Mouse (Mus musculus) C2C12 (cell line): Measurements from ENCODE around the gene Cby3. TPM values are rescaled to one million over a fixed set of nuclear protein-coding genes. Genes with fewer than 3 reads are reported as not detected.

Source experiments
- H3K27me3 ChIP-seq: one replicate; pipeline ENCODE4 v1.6.1; 2011; ENCODE audit not compliant: control insufficient read depth, insufficient read depth, insufficient read length
- H3K36me3 ChIP-seq: one replicate; pipeline ENCODE4 v1.6.1; 2011; ENCODE audit not compliant: control insufficient read depth, insufficient read depth
- H3K4me3 ChIP-seq: one replicate; pipeline ENCODE4 v1.5.1; 2011; ENCODE audit warnings: mild to moderate bottlenecking, control low read depth; ENCODE audit not compliant: poor library complexity, insufficient read depth, severe bottlenecking
- H3K79me2 ChIP-seq: one replicate; pipeline ENCODE4 v1.6.1; 2011; ENCODE audit not compliant: control insufficient read depth, insufficient read depth
- H3K79me3 ChIP-seq: one replicate; pipeline ENCODE4 v1.6.1; 2011; ENCODE audit warnings: low read depth, control low read depth
- H3ac ChIP-seq: one replicate; pipeline ENCODE3; 2011; ENCODE audit warnings: low read depth; ENCODE audit not compliant: control insufficient read depth, insufficient read length
- CEBPB ChIP-seq: IDR thresholded peaks from one replicate; pipeline ENCODE4 v1.6.1; 2011; ENCODE audit warnings: low read depth, mild to moderate bottlenecking, control low read depth, moderate library complexity
- CTCF ChIP-seq: IDR thresholded peaks from one replicate; pipeline ENCODE4 v1.5.1; 2011; ENCODE audit not compliant: control insufficient read depth, insufficient read depth, insufficient read length
- FOSL1 ChIP-seq: IDR thresholded peaks from one replicate; pipeline ENCODE4 v1.8.0; 2011; ENCODE audit warnings: mild to moderate bottlenecking, low read length; ENCODE audit not compliant: poor library complexity, insufficient read depth, severe bottlenecking
- MAX ChIP-seq: IDR thresholded peaks from one replicate; pipeline ENCODE4 v1.6.1; 2011; ENCODE audit warnings: mild to moderate bottlenecking, control low read depth
- MYOD1 ChIP-seq: IDR thresholded peaks from one replicate; pipeline ENCODE4 v1.6.1; 2011; ENCODE audit warnings: low read depth; ENCODE audit not compliant: control insufficient read depth, insufficient read length
- MYOG ChIP-seq: IDR thresholded peaks from one replicate; pipeline ENCODE4 v1.6.1; 2011; ENCODE audit not compliant: control insufficient read depth, insufficient read length; ENCODE audit errors: extremely low read depth
- USF1 ChIP-seq: IDR thresholded peaks from one replicate; pipeline ENCODE4 v1.6.1; 2011; ENCODE audit warnings: low read depth, mild to moderate bottlenecking, control low read depth, moderate library complexity
- polyA plus RNA-seq: library from polyadenylated mRNA; unstranded; fragments of >200 nt; fragmentation: generic; extraction: Trizol; gene quantifications from one replicate; pipeline ENCODE4 v1.2.1, GENCODE M21; 2012; ENCODE audit warnings: missing spikeins

Cby3 gene
- polyA plus RNA-seq, 1 experiment: not detected

DNA sequence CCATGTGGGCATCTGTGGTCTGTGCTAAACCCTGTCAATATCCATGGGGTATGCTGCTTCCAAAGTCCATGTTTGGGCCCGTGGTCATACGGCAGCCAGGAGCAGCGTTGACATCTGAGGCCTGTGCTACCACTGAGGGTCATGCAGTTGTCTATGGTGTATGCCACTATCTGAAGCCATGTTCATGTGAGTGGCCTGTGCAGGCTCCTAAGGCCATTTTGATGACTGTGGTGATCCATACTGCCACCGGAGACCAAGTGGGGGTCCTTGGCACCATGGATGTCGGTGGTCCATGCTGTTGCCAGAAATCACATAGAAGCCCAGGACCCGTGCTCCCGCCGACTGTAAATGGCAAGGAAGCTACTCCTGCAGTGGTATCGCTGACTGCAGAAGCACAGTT, 13.3 kb downstream of the Cby3 start:
- Histone ChIP-seq H3K27me3 (no peaks in the 10 kb centered on the region), H3K4me3 (no peak overlapping the region), H3K79me2 (no peaks in the 10 kb centered on the region), H3K79me3 (no peaks in the 10 kb centered on the region), H3K36me3 (no peaks in the 10 kb centered on the region), H3ac (no peak overlapping the region)
- TF ChIP-seq MAX: no peak
- no peak for TF ChIP-seq CEBPB
- TF ChIP-seq CTCF: no peak
- no peak for TF ChIP-seq MYOG
- TF ChIP-seq FOSL1: no peak
- no peak for TF ChIP-seq USF1
- TF ChIP-seq MYOD1: no peak

- TF ChIP-seq MAX (peak; percentile 45), CEBPB (no peak), CTCF (no peak), FOSL1 (peak; percentile 53), USF1 (no peak), MYOD1 (peak; percentile 55)
- no peak overlapping the region for H3ac ChIP-seq
- no peaks in the 10 kb centered on the region for H3K27me3 ChIP-seq
- no peaks in the 10 kb centered on the region for H3K79me2 ChIP-seq
- no peaks in the 10 kb centered on the region for H3K36me3 ChIP-seq
- H3K79me3 ChIP-seq: no peaks in the 10 kb centered on the region
- no peak overlapping the region for H3K4me3 ChIP-seq
Observed at GRCm38 (mm10) chr11:50369360-50369911, 15.2 kb downstream of the Cby3 start.

- H3ac ChIP-seq: no peak overlapping the region
- H3K79me3 ChIP-seq: no peaks in the 10 kb centered on the region
- no peaks in the 10 kb centered on the region for H3K27me3 ChIP-seq
- TF ChIP-seq MAX (no peak), USF1 (no peak), CEBPB (no peak), MYOG (no peak), CTCF (no peak), MYOD1 (no peak), FOSL1 (no peak)
- H3K79me2 ChIP-seq: no peaks in the 10 kb centered on the region
- no peak overlapping the region for H3K4me3 ChIP-seq
- no peaks in the 10 kb centered on the region for H3K36me3 ChIP-seq
Observed at GRCm38 (mm10) chr11:50370969-50371368, 16.7 kb downstream of the Cby3 start.

DNA sequence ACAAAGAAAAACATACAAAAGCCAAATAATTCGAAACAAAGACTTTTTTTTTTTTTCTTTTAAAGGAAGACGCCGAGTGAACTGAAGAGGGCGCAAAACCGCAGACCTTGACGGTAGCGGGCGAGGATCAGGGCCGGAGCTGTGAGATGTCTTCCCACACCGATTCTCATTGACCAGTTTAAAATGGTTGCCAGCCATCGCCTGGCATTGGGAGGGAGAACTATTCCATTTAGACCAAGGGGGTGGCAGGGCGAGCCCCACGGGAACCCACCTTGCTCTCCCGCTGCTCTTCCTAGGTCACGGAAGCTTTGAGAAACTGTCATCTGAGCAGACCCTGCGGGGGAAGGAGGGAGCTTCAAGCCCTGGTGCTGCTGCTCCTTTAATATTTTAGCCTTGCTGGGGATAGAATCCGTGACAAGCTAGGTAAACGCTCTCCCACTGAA, 17.2 kb downstream of the Cby3 start:
- H3K27me3 ChIP-seq: no peaks in the 10 kb centered on the region
- no peaks in the 10 kb centered on the region for H3K79me2 ChIP-seq
- no peaks in the 10 kb centered on the region for H3K36me3 ChIP-seq
- H3K4me3 ChIP-seq: no peak overlapping the region
- H3ac ChIP-seq: peak overlapping the region; percentile 20
- no peaks in the 10 kb centered on the region for H3K79me3 ChIP-seq
- TF ChIP-seq MYOD1 (no peak), MYOG (no peak), CTCF (no peak), MAX (no peak), USF1 (no peak), FOSL1 (no peak), CEBPB (no peak)

- Histone ChIP-seq H3K79me3 (no peaks in the 10 kb centered on the region), H3ac (no peak overlapping the region), H3K4me3 (no peak overlapping the region), H3K79me2 (no peaks in the 10 kb centered on the region), H3K36me3 (no peaks in the 10 kb centered on the region), H3K27me3 (no peaks in the 10 kb centered on the region)
- no peak for TF ChIP-seq CTCF
- no peak for TF ChIP-seq MAX
- TF ChIP-seq CEBPB: no peak
- no peak for TF ChIP-seq USF1
- no peak for TF ChIP-seq MYOD1
Observed at GRCm38 (mm10) chr11:50371911-50372310, 17.6 kb downstream of the Cby3 start.

GRCm38 (mm10) chr11:50373086-50373485, 18.8 kb downstream of the Cby3 start:
- Histone ChIP-seq H3K4me3 (no peak overlapping the region), H3K36me3 (no peaks in the 10 kb centered on the region), H3ac (no peak overlapping the region), H3K27me3 (no peaks in the 10 kb centered on the region), H3K79me3 (peaks cover 5% of the 10 kb centered on the region), H3K79me2 (peaks cover 6% of the 10 kb centered on the region)
- TF ChIP-seq CEBPB (no peak), MYOG (no peak), CTCF (no peak), USF1 (no peak), MYOD1 (no peak), MAX (no peak), FOSL1 (no peak)
